In the genomic region with DNA sequence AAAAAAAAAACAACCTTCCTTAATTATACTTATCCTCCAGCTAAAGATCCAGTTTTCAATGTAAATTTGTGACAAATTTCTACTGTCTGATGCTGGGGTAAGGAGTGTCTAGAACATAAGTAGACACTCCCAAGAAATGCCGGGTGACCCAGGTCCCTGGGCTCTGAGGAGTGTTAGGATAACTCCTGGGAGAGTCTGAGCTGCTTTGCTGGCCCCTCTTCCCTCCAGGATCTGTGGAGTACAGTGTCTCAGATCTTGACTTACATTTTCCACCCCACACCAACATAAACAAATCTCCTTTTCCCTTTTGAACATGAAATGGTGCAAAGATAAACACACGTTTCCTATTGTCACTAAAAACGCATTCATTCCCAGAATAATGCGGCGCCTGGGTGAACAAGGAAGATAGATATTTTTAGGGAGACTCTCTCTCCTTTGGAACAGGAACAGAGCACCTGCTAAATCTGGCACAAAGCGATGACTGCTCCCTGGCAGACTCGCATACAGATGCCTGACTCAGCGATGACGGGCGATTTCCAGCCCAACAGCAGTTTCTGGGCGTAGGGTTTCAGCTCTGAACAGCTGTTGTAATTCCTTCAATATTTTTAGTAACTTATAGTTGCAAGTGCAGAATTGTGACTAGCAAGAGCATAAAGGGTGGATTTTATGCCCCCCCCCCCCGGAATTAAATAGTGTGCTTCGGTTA, we compare ENCODE assay signal across 8 mouse cellular contexts.
DNase-seq lines count a peak whose midpoint lies in the region; ATAC-seq lines count a peak whose summit lies in the region.

No protein-coding gene starts in this region.

- H3K27ac ChIP-seq in limb, embryonic 13.5 days: no peak overlapping the region
- H3K27ac ChIP-seq in limb, embryonic 10.5 days: no peak overlapping the region

- no peak overlapping the region for H3K4me3 ChIP-seq in limb, embryonic 13.5 days
- no peak overlapping the region for H3K4me3 ChIP-seq in limb, embryonic 10.5 days

- H3K9me3 ChIP-seq in limb, embryonic 13.5 days: no peaks in the 10 kb centered on the region
- H3K9me3 ChIP-seq in limb, embryonic 10.5 days (replicated peaks): no peaks in the 10 kb centered on the region

- no peaks in the 10 kb centered on the region for H3K4me1 ChIP-seq in limb, embryonic 13.5 days
- no peaks in the 10 kb centered on the region for H3K4me1 ChIP-seq in limb, embryonic 10.5 days

- no peak overlapping the region for H3K4me2 ChIP-seq in limb, embryonic 13.5 days (replicated peaks)

- H3K36me3 ChIP-seq in limb, embryonic 13.5 days: no peaks in the 10 kb centered on the region
- H3K36me3 ChIP-seq in limb, embryonic 10.5 days: no peaks in the 10 kb centered on the region

- 69% methylated on average over 13 of the region's 13 CpGs for WGBS in limb, embryonic 13.5 days
- WGBS in limb, embryonic 10.5 days: 87% methylated on average over 13 of the region's 13 CpGs

- no peaks in the 10 kb centered on the region for H3K27me3 ChIP-seq in limb, embryonic 13.5 days
- H3K27me3 ChIP-seq in limb, embryonic 10.5 days (ENCODE audit: low read depth, poor library complexity, severe bottlenecking): no peaks in the 10 kb centered on the region

- DNase-seq in limb, embryonic 10.5 days (ENCODE audit: low spot score): no peak
- peak; percentile 14 for DNase-seq in embryo, embryonic 10.5 days (ENCODE audit: low spot score)
- DNase-seq in heart, adult 18-20 months: peak; percentile 75 to 84
- DNase-seq in layer of hippocampus, postnatal 25 days (ENCODE audit: extremely low spot score in 1 of 2, low spot score in 1 of 2): peak; percentile 31 to 47
- DNase-seq in right cerebral cortex, adult 18-20 months: peak; percentile 90
- no peak for DNase-seq in thymus, postnatal 36 days

- no peak overlapping the region for H3K9ac ChIP-seq in limb, embryonic 13.5 days

- ATAC-seq in limb, embryonic 13.5 days (ENCODE audit: low FRiP score, low read depth): peak; percentile 66; the same call in 1 of the 2 replicates
- no peak for ATAC-seq in granulocyte monocyte progenitor cell, adult 5-6 weeks (replicated peaks; ENCODE audit: poor library complexity, severe bottlenecking)

Comparison
In these comparisons a context has a peak if more than half of its experiments do, and no peak if none do; other contexts are left out.
1. DNase-seq: peak in embryo, embryonic 10.5 days (single experiment), heart, adult 18-20 months (2 of 2), layer of hippocampus, postnatal 25 days (2 of 2) and right cerebral cortex, adult 18-20 months (single experiment); none in limb, embryonic 10.5 days (single experiment) and thymus, postnatal 36 days (0 of 2).